Mouse (Mus musculus): ENCODE results near the gene Gm10392. TPM values are rescaled to one million over a fixed set of nuclear protein-coding genes. Genes with fewer than 3 reads are reported as not detected.

Gm10392 gene
- polyA plus RNA-seq, 1 experiment: not detected

GRCm38 (mm10) chr11:77514281-77514831 is 4.6 kb downstream of the Gm10392 start:
- WGBS: 29% methylated on average over 19 of the region's 19 CpGs
- no peaks in the 10 kb centered on the region for H3K36me3 ChIP-seq (ENCODE audit: control insufficient read depth, insufficient read depth, low read length)
- TF ChIP-seq POLR2A (IDR thresholded peaks at IDR 0.05; ENCODE audit: low read depth, low read length) (no peak), CTCF (conservative IDR thresholded peaks at IDR 0.05; ENCODE audit: insufficient read depth, insufficient read length, low read depth, low read length) (no peak)
- H3K27me3 ChIP-seq (replicated peaks; ENCODE audit: control insufficient read depth, insufficient read depth, low read length): no peaks in the 10 kb centered on the region
- H3K27ac ChIP-seq (ENCODE audit: insufficient read depth, low read depth, low read length): no peak overlapping the region
- DNase-seq: no peak
- H3K4me1 ChIP-seq (ENCODE audit: control insufficient read depth, insufficient read depth, low read length): peaks cover 10% of the 10 kb centered on the region; the same call in 1 of the 2 replicates
- peak overlapping the region; percentile 53 for H3K4me3 ChIP-seq (ENCODE audit: insufficient read depth, low read depth, low read length)

- Histone ChIP-seq H3K4me3 (ENCODE audit: insufficient read depth, low read depth, low read length) (peak overlapping the region; percentile 64), H3K27me3 (replicated peaks; ENCODE audit: control insufficient read depth, insufficient read depth, low read length) (no peaks in the 10 kb centered on the region), H3K4me1 (ENCODE audit: control insufficient read depth, insufficient read depth, low read length) (peaks cover 10% of the 10 kb centered on the region), H3K27ac (ENCODE audit: insufficient read depth, low read depth, low read length) (peak overlapping the region; percentile 74), H3K36me3 (ENCODE audit: control insufficient read depth, insufficient read depth, low read length) (no peaks in the 10 kb centered on the region)
- 19% methylated on average over 10 of the region's 10 CpGs for WGBS
- no peak for TF ChIP-seq CTCF (conservative IDR thresholded peaks at IDR 0.05; ENCODE audit: insufficient read depth, insufficient read length, low read depth, low read length)
- TF ChIP-seq POLR2A (IDR thresholded peaks at IDR 0.05; ENCODE audit: low read depth, low read length): no peak
- no peak for DNase-seq
These were observed 5.2 kb downstream of the Gm10392 start for GRCm38 (mm10) chr11:77513811-77514170.

- WGBS: under 1% methylated on average over 76 of the region's 84 CpGs
- H3K36me3 ChIP-seq (ENCODE audit: control insufficient read depth, insufficient read depth, low read length): no peaks in the 10 kb centered on the region
- peak overlapping the region; percentile 82 for H3K4me3 ChIP-seq (ENCODE audit: insufficient read depth, low read depth, low read length)
- peak overlapping the region; percentile 74 for H3K27ac ChIP-seq (ENCODE audit: insufficient read depth, low read depth, low read length)
- DNase-seq: peak; percentile 91
- peaks cover 10% of the 10 kb centered on the region for H3K4me1 ChIP-seq (ENCODE audit: control insufficient read depth, insufficient read depth, low read length)
- no peaks in the 10 kb centered on the region for H3K27me3 ChIP-seq (replicated peaks; ENCODE audit: control insufficient read depth, insufficient read depth, low read length)
- TF ChIP-seq POLR2A (IDR thresholded peaks at IDR 0.05; ENCODE audit: low read depth, low read length) (peak; percentile 67), CTCF (conservative IDR thresholded peaks at IDR 0.05; ENCODE audit: insufficient read depth, insufficient read length, low read depth, low read length) (no peak)
These were observed 5.8 kb downstream of the Gm10392 start for GRCm38 (mm10) chr11:77512891-77513810.

- TF ChIP-seq CTCF (conservative IDR thresholded peaks at IDR 0.05; ENCODE audit: insufficient read depth, insufficient read length, low read depth, low read length): no peak
- TF ChIP-seq POLR2A (IDR thresholded peaks at IDR 0.05; ENCODE audit: low read depth, low read length): no peak
- Histone ChIP-seq H3K36me3 (ENCODE audit: control insufficient read depth, insufficient read depth, low read length) (no peaks in the 10 kb centered on the region), H3K4me3 (ENCODE audit: insufficient read depth, low read depth, low read length) (no peak overlapping the region), H3K4me1 (ENCODE audit: control insufficient read depth, insufficient read depth, low read length) (peaks cover 17% of the 10 kb centered on the region), H3K27ac (ENCODE audit: insufficient read depth, low read depth, low read length) (no peak overlapping the region), H3K27me3 (replicated peaks; ENCODE audit: control insufficient read depth, insufficient read depth, low read length) (no peaks in the 10 kb centered on the region)
- no peak for DNase-seq
- 84% methylated on average over 5 of the region's 5 CpGs for whole genome bisulfite sequencing
These were observed 7.7 kb downstream of the Gm10392 start for GRCm38 (mm10) chr11:77511336-77511735.

GRCm38 (mm10) chr11:77508068-77509021 is 10.7 kb downstream of the Gm10392 start:
- TF ChIP-seq CTCF (conservative IDR thresholded peaks at IDR 0.05; ENCODE audit: insufficient read depth, insufficient read length, low read depth, low read length) (peak; percentile 70), POLR2A (IDR thresholded peaks at IDR 0.05; ENCODE audit: low read depth, low read length) (no peak)
- DNase-seq: peak; percentile 91
- Histone ChIP-seq H3K36me3 (ENCODE audit: control insufficient read depth, insufficient read depth, low read length) (no peaks in the 10 kb centered on the region; the same call in 1 of the 2 replicates), H3K27ac (ENCODE audit: insufficient read depth, low read depth, low read length) (peak overlapping the region; percentile 24; the same call in 1 of the 2 replicates), H3K27me3 (replicated peaks; ENCODE audit: control insufficient read depth, insufficient read depth, low read length) (no peaks in the 10 kb centered on the region), H3K4me3 (ENCODE audit: insufficient read depth, low read depth, low read length) (peak overlapping the region; percentile 64), H3K4me1 (ENCODE audit: control insufficient read depth, insufficient read depth, low read length) (peaks cover 11% of the 10 kb centered on the region)
- 18% methylated on average over 49 of the region's 49 CpGs for WGBS

GRCm38 (mm10) chr11:77507426-77507825 is 11.6 kb downstream of the Gm10392 start:
- no peak overlapping the region for H3K4me3 ChIP-seq (ENCODE audit: insufficient read depth, low read depth, low read length)
- TF ChIP-seq POLR2A (IDR thresholded peaks at IDR 0.05; ENCODE audit: low read depth, low read length) (no peak), CTCF (conservative IDR thresholded peaks at IDR 0.05; ENCODE audit: insufficient read depth, insufficient read length, low read depth, low read length) (no peak)
- H3K4me1 ChIP-seq (ENCODE audit: control insufficient read depth, insufficient read depth, low read length): peaks cover 9% of the 10 kb centered on the region
- 78% methylated on average over 4 of the region's 4 CpGs for WGBS
- no peak for DNase-seq
- H3K27me3 ChIP-seq (replicated peaks; ENCODE audit: control insufficient read depth, insufficient read depth, low read length): no peaks in the 10 kb centered on the region
- H3K27ac ChIP-seq (ENCODE audit: insufficient read depth, low read depth, low read length): no peak overlapping the region
- H3K36me3 ChIP-seq (ENCODE audit: control insufficient read depth, insufficient read depth, low read length): no peaks in the 10 kb centered on the region; the same call in 1 of the 2 replicates

Data from kidney, adult 2 months (tissue).